15 mouse cellular contexts compared by ENCODE assay signal in genomic region chr2:173770620-173771019, GRCm38 (mm10). TPM values are rescaled to one million over a fixed set of nuclear protein-coding genes. Genes with fewer than 3 reads are reported as not detected.
DNase-seq lines count a peak whose midpoint lies in the region; ATAC-seq and TF ChIP-seq lines count a peak whose summit lies in the region.
"Had no signal": no experiment of that assay in that cellular context is flagged by ENCODE, and none has a peak within 500 bp of the region (broad histone marks: within the 10 kb centered on the region; RNA-seq: fewer than 3 reads in every experiment).

No protein-coding gene starts in this region.

- H3K4me1 ChIP-seq in hindbrain, embryonic 16.5 days (ENCODE audit: control insufficient read depth, insufficient read depth, low read depth, low read length) = peaks cover 14% of the 10 kb centered on the region
- peaks cover 5% of the 10 kb centered on the region for H3K4me1 ChIP-seq in thymus, adult 2 months (replicated peaks; ENCODE audit: control insufficient read depth, insufficient read depth, low read length)

- ATAC-seq in hindbrain, embryonic 16.5 days = no peak

- TF ChIP-seq CTCF in gastrocnemius, adult 2 months (IDR thresholded peaks at IDR 0.05) = peak; percentile 16; the same call in 1 of the 2 replicates
- no peak for TF ChIP-seq CTCF in thymus, adult 2 months (IDR thresholded peaks at IDR 0.05; ENCODE audit: borderline replicate concordance, control insufficient read depth, extremely low read depth, insufficient read depth, low read length, poor library complexity)

- H3K36me3 ChIP-seq in hindbrain, embryonic 16.5 days (ENCODE audit: control insufficient read depth, insufficient read depth, low read length) = no peaks in the 10 kb centered on the region
- no peaks in the 10 kb centered on the region for H3K36me3 ChIP-seq in thymus, adult 2 months (ENCODE audit: control insufficient read depth, insufficient read depth, low read length)

- no peaks in the 10 kb centered on the region for H3K27me3 ChIP-seq in hindbrain, embryonic 16.5 days (replicated peaks; ENCODE audit: control insufficient read depth, insufficient read depth, low read length)
- no peaks in the 10 kb centered on the region for H3K27me3 ChIP-seq in thymus, adult 2 months (ENCODE audit: control insufficient read depth, insufficient read depth, low read length)

- H3K9me3 ChIP-seq in hindbrain, embryonic 16.5 days (ENCODE audit: control insufficient read depth, low read length) = no peaks in the 10 kb centered on the region

- peak overlapping the region; percentile 17; the same call in 1 of the 2 replicates for H3K27ac ChIP-seq in gastrocnemius, adult 2 months
- 0 out of 2 replicates have a peak overlapping the region, but pooled peaks have one; percentile 0 for H3K27ac ChIP-seq in hindbrain, embryonic 16.5 days (ENCODE audit: low read depth, low read length)
- H3K27ac ChIP-seq in thymus, adult 2 months (ENCODE audit: control insufficient read depth, insufficient read depth, low read length) = no peak overlapping the region

- DNase-seq in gastrocnemius, adult 2 months = no peak
- no peak for DNase-seq in gastrocnemius, postnatal 14 days
- DNase-seq in 3T3-L1 (ENCODE audit: low read depth, low spot score) (peak; percentile 72), R1 (ENCODE audit: low read depth, low spot score) (peak; percentile 67)
- no peak for DNase-seq in adrenal gland, postnatal 36 days
- DNase-seq in thymus, adult 2 months = no peak
- no peak for DNase-seq in left cerebral cortex, postnatal 36 days (ENCODE audit: low spot score in 2 of 2)
- DNase-seq: adrenal gland, postnatal 14 days; gastrocnemius, postnatal 36 days; lung, embryonic 14.5 days; spleen, adult 18-20 months; thymus, postnatal 14 days had no signal

- no peak overlapping the region for H3K4me3 ChIP-seq in gastrocnemius, adult 2 months
- no peak overlapping the region for H3K4me3 ChIP-seq in hindbrain, embryonic 16.5 days (ENCODE audit: low read length)
- H3K4me3 ChIP-seq in thymus, adult 2 months (ENCODE audit: control insufficient read depth, insufficient read depth, low read length) = no peak overlapping the region

- no peak overlapping the region for H3K9ac ChIP-seq in hindbrain, embryonic 16.5 days (ENCODE audit: low read depth, low read length)
- H3K9ac ChIP-seq: lung, embryonic 14.5 days had no signal

- TF ChIP-seq POLR2A in thymus, adult 2 months (IDR thresholded peaks at IDR 0.05; ENCODE audit: control insufficient read depth, extremely low read depth, insufficient read depth, low read length, poor library complexity) = no peak

- intact Hi-C loops in gastrocnemius, adult 2 months (cut with DNase I) = no loop called here
- intact Hi-C loops in gastrocnemius, postnatal 14 days (cut with DNase I; ENCODE audit: low total_unique reads) = no loop called here
- intact Hi-C loops in left cerebral cortex, postnatal 36 days (cut with DNase I) = no loop called here

- WGBS in hindbrain, embryonic 16.5 days = 59% methylated on average over 5 of the region's 5 CpGs
- WGBS in thymus, adult 2 months = 91% methylated on average over 5 of the region's 5 CpGs

- no peak overlapping the region for H3K4me2 ChIP-seq in hindbrain, embryonic 16.5 days (ENCODE audit: low read length)
- H3K4me2 ChIP-seq: lung, embryonic 14.5 days had no signal

RNA-seq across cellular contexts. Expression of gene Vapb, which starts 33.3 kb away (rescaled TPM):
- 100 to 1,000 TPM; 159 to 160 TPM for total RNA-seq in gastrocnemius, adult 2 months (2021)
- 100 to 1,000 TPM; 160 to 166 TPM for total RNA-seq in gastrocnemius, postnatal 14 days (2021)
- polyA plus RNA-seq in hindbrain, embryonic 16.5 days (2015; fragmentation: Nextera tagmentation; extraction: Ambion mirVana) = 16.3 and 22.1 TPM in 2 replicates
- total RNA-seq in adrenal gland, postnatal 36 days (2021) = 100 to 1,000 TPM; 177 to 196 TPM
- polyA plus RNA-seq in thymus, adult 2 months (2012; rRNA removed) = 11.9 and 12.1 TPM in 2 replicates
- total RNA-seq in left cerebral cortex, postnatal 36 days (2021) = 100 to 1,000 TPM; 122 to 125 TPM

RNA-seq across cellular contexts. Expression of gene 1700010B08Rik, which starts 51.4 kb away (rescaled TPM):
- total RNA-seq in gastrocnemius, adult 2 months (2021) = not detected
- not detected for total RNA-seq in gastrocnemius, postnatal 14 days (2021)
- not detected in 2 replicates for polyA plus RNA-seq in hindbrain, embryonic 16.5 days (2015; fragmentation: Nextera tagmentation; extraction: Ambion mirVana)
- not detected for total RNA-seq in adrenal gland, postnatal 36 days (2021)
- polyA plus RNA-seq in thymus, adult 2 months (2012; rRNA removed) = not detected in 2 replicates
- total RNA-seq in left cerebral cortex, postnatal 36 days (2021) = not detected
- total RNA-seq: adrenal gland, postnatal 14 days; gastrocnemius, postnatal 36 days; heart, postnatal 25 days; layer of hippocampus, adult 8-10 months had no signal
- polyA plus RNA-seq: lung, embryonic 14.5 days had no signal

Comparison
In these comparisons a context has a peak if more than half of its experiments do, and no peak if none do; other contexts are left out.
1. DNase-seq: peak in 3T3-L1 (single experiment) and R1 (single experiment); none in gastrocnemius, adult 2 months (single experiment), gastrocnemius, postnatal 14 days (single experiment), adrenal gland, postnatal 36 days (0 of 2), thymus, adult 2 months (single experiment) and left cerebral cortex, postnatal 36 days (0 of 2).